ENCODE assay signal across 8 mouse cellular contexts in the genomic region with DNA sequence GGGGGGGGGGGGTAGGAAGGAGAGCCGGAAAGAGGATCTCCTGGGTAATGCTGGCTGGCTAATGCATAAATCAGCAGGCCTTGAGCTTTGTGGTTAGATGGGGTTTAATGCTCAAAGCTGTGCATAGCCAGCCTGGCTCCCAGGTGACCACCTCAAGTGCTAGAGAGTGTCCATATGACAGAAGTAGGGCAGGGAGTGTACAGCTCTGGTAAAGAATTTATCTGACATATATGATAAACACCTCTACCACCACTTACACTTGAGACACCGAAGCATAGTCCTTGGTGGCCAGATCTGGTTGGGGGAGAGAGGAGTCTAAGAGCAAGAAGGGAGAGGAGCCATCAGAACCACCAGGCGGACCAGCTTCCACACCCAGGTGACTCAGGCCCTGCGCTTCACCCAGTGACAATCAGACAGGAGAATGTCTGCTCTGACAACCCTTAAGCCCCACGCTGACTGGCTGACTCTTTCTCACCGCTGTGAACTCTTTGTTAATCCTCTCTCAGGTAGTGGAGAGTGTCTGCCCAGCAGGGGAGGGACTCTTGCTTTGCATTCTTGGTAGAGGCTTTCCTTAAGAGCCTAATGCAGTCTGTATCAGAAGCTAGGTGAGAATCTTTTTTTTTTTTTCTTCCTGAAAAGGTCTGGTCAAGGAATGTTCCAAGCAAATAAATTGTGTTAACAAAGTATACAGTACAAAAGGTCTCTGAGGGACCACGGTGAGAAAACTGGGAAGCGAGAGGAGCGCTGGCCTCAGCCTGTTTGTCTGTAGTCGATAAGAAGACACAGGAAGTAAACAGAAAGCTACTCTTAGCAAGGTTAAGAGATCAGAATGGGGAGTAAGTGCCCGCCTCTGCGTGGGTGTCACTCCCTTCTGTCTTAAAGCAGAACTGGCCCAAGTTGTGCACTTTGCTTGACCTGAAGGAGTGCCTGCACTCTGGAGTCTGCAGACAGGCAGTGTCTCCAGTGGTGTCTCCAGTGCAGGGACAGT.
A peak's percentile ranks its signal among the peaks of the same experiment; 100 is the strongest.
DNase-seq lines count a peak whose midpoint lies in the region; ATAC-seq lines count a peak whose summit lies in the region.

No protein-coding gene starts in this region.

- H3K36me3 ChIP-seq in heart, embryonic 16.5 days (ENCODE audit: control insufficient read depth, insufficient read depth) = no peaks in the 10 kb centered on the region
- no peaks in the 10 kb centered on the region for H3K36me3 ChIP-seq in midbrain, embryonic 10.5 days

- H3K27me3 ChIP-seq in heart, embryonic 16.5 days (ENCODE audit: control insufficient read depth, insufficient read depth, low read length) = no peaks in the 10 kb centered on the region
- H3K27me3 ChIP-seq in midbrain, embryonic 10.5 days (ENCODE audit: low read depth, poor library complexity, severe bottlenecking) = no peaks in the 10 kb centered on the region

- H3K9me3 ChIP-seq in heart, embryonic 16.5 days (replicated peaks; ENCODE audit: control insufficient read depth, low read length) = no peaks in the 10 kb centered on the region
- H3K9me3 ChIP-seq in midbrain, embryonic 10.5 days (replicated peaks) = no peaks in the 10 kb centered on the region

- H3K4me1 ChIP-seq in heart, embryonic 16.5 days (ENCODE audit: control insufficient read depth, insufficient read depth, low read length) = peaks cover 36% of the 10 kb centered on the region
- H3K4me1 ChIP-seq in midbrain, embryonic 10.5 days = peaks cover 19% of the 10 kb centered on the region

- H3K9ac ChIP-seq in heart, embryonic 16.5 days (ENCODE audit: low read length) = no peak overlapping the region

- H3K4me2 ChIP-seq in heart, embryonic 16.5 days (ENCODE audit: low read depth, low read length) = no peak overlapping the region

- ATAC-seq in heart, embryonic 16.5 days (replicated peaks; ENCODE audit: extremely low read depth, insufficient read depth, low FRiP score) = no peak

- H3K27ac ChIP-seq in heart, embryonic 16.5 days (ENCODE audit: low read length) = peak overlapping the region; percentile 32; the same call in 1 of the 2 replicates
- peak overlapping the region; percentile 59 for H3K27ac ChIP-seq in midbrain, embryonic 10.5 days (replicated peaks)

- peak; percentile 40 to 78 for DNase-seq in adrenal gland, adult (ENCODE audit: inconsistent age in 2 of 2, low spot score in 1 of 2)
- DNase-seq in adrenal gland, adult 18-20 months (ENCODE audit: low spot score in 2 of 2) = no peak
- peak; percentile 52 for DNase-seq in adrenal gland, postnatal 14 days
- peak; percentile 66 to 83 for DNase-seq in kidney, postnatal 36 days
- no peak for DNase-seq in midbrain, embryonic 10.5 days (ENCODE audit: low spot score)
- peak; percentile 77 for DNase-seq in testis, postnatal 14 days (ENCODE audit: low spot score)
- no peak for DNase-seq in layer of hippocampus, postnatal 14 days (ENCODE audit: low spot score in 2 of 2)

- 37% methylated on average over 12 of the region's 12 CpGs for WGBS in heart, embryonic 16.5 days
- WGBS in midbrain, embryonic 10.5 days = 37% methylated on average over 12 of the region's 12 CpGs

- no peak overlapping the region for H3K4me3 ChIP-seq in heart, embryonic 16.5 days (ENCODE audit: low read length)
- no peak overlapping the region for H3K4me3 ChIP-seq in midbrain, embryonic 10.5 days

Comparison
In these comparisons a context has a peak if more than half of its experiments do, and no peak if none do; other contexts are left out.
1. DNase-seq: peak in adrenal gland, adult (2 of 2), adrenal gland, postnatal 14 days (single experiment), kidney, postnatal 36 days (2 of 2) and testis, postnatal 14 days (single experiment); none in adrenal gland, adult 18-20 months (0 of 2), midbrain, embryonic 10.5 days (single experiment) and layer of hippocampus, postnatal 14 days (0 of 2).